Mouse (Mus musculus) cerebellum, adult 2 months (tissue): ENCODE results near the gene Scn1b.
A peak's percentile ranks its signal among the peaks of the same experiment; 100 is the strongest.

Source experiments
- CTCF ChIP-seq: fragments of 200-500 bp; IDR thresholded peaks from 2 replicates; pipeline ENCODE4 v1.5.1; 2011; ENCODE audit warnings: low read depth, mild to moderate bottlenecking, control low read depth, low read length, moderate library complexity, borderline replicate concordance; ENCODE audit not compliant: insufficient read depth
- POLR2A ChIP-seq: fragments of 200-500 bp; IDR thresholded peaks from 2 replicates; pipeline ENCODE4 v1.6.1; 2011; ENCODE audit warnings: low read length, control low read depth, borderline replicate concordance; ENCODE audit not compliant: insufficient read depth

- peak; percentile 28; the same call in 1 of the 2 replicates for TF ChIP-seq CTCF
- no peak for TF ChIP-seq POLR2A
Observed at GRCm38 (mm10) chr7:31156034-31156928, 29.5 kb upstream of the Scn1b start.
